Comparison of ENCODE assay signal across 8 mouse cellular contexts in the genomic region with DNA sequence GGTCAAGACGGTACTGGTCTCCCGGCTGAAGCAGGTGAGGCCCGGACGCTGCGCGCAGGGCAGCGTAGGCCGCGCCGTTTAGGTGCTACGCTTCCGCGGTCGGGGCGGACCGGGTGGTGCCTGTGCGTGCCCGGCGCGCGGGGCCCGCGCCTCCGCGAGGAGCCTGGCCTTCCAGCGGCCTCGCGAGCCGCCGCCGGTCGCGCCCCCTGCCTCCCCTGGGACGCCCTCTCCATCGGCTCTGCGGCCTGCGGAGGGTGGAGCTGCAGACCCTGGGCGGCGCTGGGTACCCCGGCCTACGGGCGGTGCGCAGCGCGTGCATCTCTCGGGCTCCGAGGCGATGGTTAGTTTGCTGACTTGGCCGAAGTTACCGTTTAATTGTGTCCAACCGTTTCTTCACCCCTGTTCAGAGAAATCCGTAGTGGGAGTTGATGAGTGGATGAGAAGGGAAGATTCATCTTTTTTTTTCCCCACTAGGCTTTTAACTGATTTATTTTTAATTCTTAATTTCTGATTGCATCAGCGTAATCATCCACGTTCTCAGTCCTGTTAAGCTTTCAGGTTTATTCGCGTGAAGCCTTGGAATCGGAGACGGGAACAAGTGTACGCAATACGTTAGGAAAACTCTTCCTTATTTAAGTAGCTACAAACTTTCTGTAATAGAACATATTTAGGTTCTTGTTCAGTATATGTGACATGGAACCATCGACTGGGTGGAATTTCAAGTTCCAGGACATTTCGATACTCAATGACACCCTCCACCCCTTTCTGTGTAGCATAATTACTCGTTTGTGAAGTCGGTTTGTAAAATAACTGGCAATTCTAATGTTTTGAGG. TPM values are rescaled to one million over a fixed set of nuclear protein-coding genes. Genes with fewer than 3 reads are reported as not detected.
A peak's percentile ranks its signal among the peaks of the same experiment; 100 is the strongest.
DNase-seq lines count a peak whose midpoint lies in the region; ATAC-seq and TF ChIP-seq lines count a peak whose summit lies in the region.

No protein-coding gene starts in this region.

- H3K36me3 ChIP-seq in forebrain, embryonic 12.5 days (replicated peaks), result peaks cover 2% of the 10 kb centered on the region; the same call in 1 of the 2 replicates
- H3K36me3 ChIP-seq in kidney, postnatal 0 days (ENCODE audit: insufficient read depth, low read length), result 0 out of 2 replicates have a peak, but pooled peaks cover 5% of the 10 kb centered on the region
- H3K36me3 ChIP-seq in stomach, postnatal 0 days (ENCODE audit: control insufficient read depth, insufficient read depth, low read length), result no peaks in the 10 kb centered on the region

- no peaks in the 10 kb centered on the region for H3K9me3 ChIP-seq in forebrain, embryonic 12.5 days
- no peaks in the 10 kb centered on the region for H3K9me3 ChIP-seq in kidney, postnatal 0 days (replicated peaks; ENCODE audit: low read length)
- H3K9me3 ChIP-seq in stomach, postnatal 0 days (ENCODE audit: control insufficient read depth, low read length), result no peaks in the 10 kb centered on the region

- TF ChIP-seq EP300 in stomach, postnatal 0 days (optimal IDR thresholded peaks at IDR 0.05), result no peak

- peak overlapping the region; percentile 95 for H3K9ac ChIP-seq in forebrain, embryonic 12.5 days
- peak overlapping the region; percentile 96 for H3K9ac ChIP-seq in kidney, postnatal 0 days (ENCODE audit: low read depth, low read length)
- H3K9ac ChIP-seq in stomach, postnatal 0 days (ENCODE audit: low read length), result peak overlapping the region; percentile 91

- no peak for DNase-seq in cerebellum, adult 2 months
- DNase-seq in cerebellum, adult 9-10 months, result no peak
- DNase-seq in urinary bladder, postnatal 10 days (ENCODE audit: low spot score), result peak; percentile 12
- no peak for DNase-seq in urinary bladder, adult 2 months (ENCODE audit: low spot score)
- DNase-seq in kidney, postnatal 0 days (ENCODE audit: low spot score), result peak; percentile 67
- DNase-seq in stomach, postnatal 0 days (ENCODE audit: low spot score), result peak; percentile 72

- ATAC-seq in forebrain, embryonic 12.5 days (ENCODE audit: low FRiP score), result peak; percentile 69
- peak; percentile 82 for ATAC-seq in kidney, postnatal 0 days (replicated peaks; ENCODE audit: low FRiP score, low read depth)
- peak; percentile 44 for ATAC-seq in megakaryocyte progenitor cell, adult 5-6 weeks (replicated peaks; ENCODE audit: poor library complexity)
- peak; percentile 77 for ATAC-seq in stomach, postnatal 0 days (ENCODE audit: low FRiP score, low TSS enrichment)

- TF ChIP-seq POLR2A in cerebellum, adult 2 months (IDR thresholded peaks at IDR 0.05; ENCODE audit: borderline replicate concordance, insufficient read depth, low read length), result no peak

- no peaks in the 10 kb centered on the region; the same call in 1 of the 2 replicates for H3K4me1 ChIP-seq in cerebellum, adult 2 months (ENCODE audit: control insufficient read depth, insufficient read depth, low read length)
- H3K4me1 ChIP-seq in forebrain, embryonic 12.5 days, result peaks cover 20% of the 10 kb centered on the region
- 0 out of 2 replicates have a peak, but pooled peaks cover 3% of the 10 kb centered on the region for H3K4me1 ChIP-seq in kidney, postnatal 0 days (replicated peaks; ENCODE audit: insufficient read depth, low read length)
- 0 out of 2 replicates have a peak, but pooled peaks cover 2% of the 10 kb centered on the region for H3K4me1 ChIP-seq in stomach, postnatal 0 days (replicated peaks; ENCODE audit: control insufficient read depth, insufficient read depth)

- H3K27ac ChIP-seq in cerebellum, adult 2 months (ENCODE audit: insufficient read depth, low read length), result peak overlapping the region; percentile 75
- peak overlapping the region; percentile 99 for H3K27ac ChIP-seq in forebrain, embryonic 12.5 days
- peak overlapping the region; percentile 99 for H3K27ac ChIP-seq in kidney, postnatal 0 days
- H3K27ac ChIP-seq in stomach, postnatal 0 days (replicated peaks), result peak overlapping the region; percentile 99

- no peak for TF ChIP-seq CTCF in cerebellum, adult 2 months (IDR thresholded peaks at IDR 0.05; ENCODE audit: borderline replicate concordance, insufficient read depth, low read depth, low read length)
- peak; percentile 9; the same call in 1 of the 2 replicates for TF ChIP-seq CTCF in kidney, postnatal 0 days (IDR thresholded peaks at IDR 0.05; ENCODE audit: low read depth)
- peak; percentile 35 for TF ChIP-seq CTCF in stomach, postnatal 0 days (IDR thresholded peaks at IDR 0.05; ENCODE audit: low read depth)

- H3K4me3 ChIP-seq in cerebellum, adult 2 months (replicated peaks; ENCODE audit: insufficient read depth, low read depth, low read length), result peak overlapping the region; percentile 93
- H3K4me3 ChIP-seq in forebrain, embryonic 12.5 days (replicated peaks), result peak overlapping the region; percentile 97
- H3K4me3 ChIP-seq in kidney, postnatal 0 days (replicated peaks; ENCODE audit: low read depth, low read length), result peak overlapping the region; percentile 89
- peak overlapping the region; percentile 87 for H3K4me3 ChIP-seq in stomach, postnatal 0 days (ENCODE audit: low read depth, low read length)

- under 1% methylated on average over 64 of the region's 64 CpGs for WGBS in cerebellum, adult 2 months
- under 1% methylated on average over 63 of the region's 64 CpGs for WGBS in forebrain, embryonic 12.5 days
- WGBS in kidney, postnatal 0 days, result 3% methylated on average over 62 of the region's 64 CpGs
- under 1% methylated on average over 62 of the region's 64 CpGs for WGBS in stomach, postnatal 0 days

- no peaks in the 10 kb centered on the region for H3K27me3 ChIP-seq in cerebellum, adult 2 months (ENCODE audit: control insufficient read depth, insufficient read depth, low read length)
- H3K27me3 ChIP-seq in forebrain, embryonic 12.5 days, result no peaks in the 10 kb centered on the region
- no peaks in the 10 kb centered on the region for H3K27me3 ChIP-seq in kidney, postnatal 0 days (ENCODE audit: insufficient read depth, low read length)
- no peaks in the 10 kb centered on the region for H3K27me3 ChIP-seq in stomach, postnatal 0 days (ENCODE audit: control insufficient read depth, insufficient read depth, low read length)

- peak overlapping the region; percentile 83 for H3K4me2 ChIP-seq in forebrain, embryonic 12.5 days
- peak overlapping the region; percentile 94 for H3K4me2 ChIP-seq in kidney, postnatal 0 days (ENCODE audit: low read length)
- H3K4me2 ChIP-seq in stomach, postnatal 0 days (replicated peaks; ENCODE audit: low read depth), result peak overlapping the region; percentile 59

RNA-seq across cellular contexts. Expression of a gene that starts 0.7 kb away (rescaled TPM):
- 51.4 and 52.7 TPM in 2 replicates for polyA plus RNA-seq in cerebellum, adult 2 months (2012; rRNA removed)
- polyA plus RNA-seq in urinary bladder, adult 2 months (2012; rRNA removed), result 36.6 and 40.4 TPM in 2 replicates
- 79.7 and 85.8 TPM in 2 replicates for polyA plus RNA-seq in forebrain, embryonic 12.5 days (2016; fragmentation: Nextera tagmentation; extraction: Ambion mirVana)
- polyA plus RNA-seq in kidney, postnatal 0 days (2015; fragmentation: Nextera tagmentation; extraction: Ambion mirVana), result 38.1 and 38.9 TPM in 2 replicates
- total RNA-seq in megakaryocyte progenitor cell, adult 5-6 weeks (2015), result 87.6 and 105 TPM in 2 replicates
- 75.6 and 111 TPM in 2 replicates for total RNA-seq in megakaryocyte progenitor cell, adult 5-6 weeks (2017)
- 22.0 and 22.5 TPM in 2 replicates for polyA plus RNA-seq in stomach, postnatal 0 days (2015; fragmentation: Nextera tagmentation; extraction: Ambion mirVana)

RNA-seq across cellular contexts. Expression of a gene that starts 39.7 kb away (rescaled TPM):
- 30.1 and 32.2 TPM in 2 replicates for polyA plus RNA-seq in cerebellum, adult 2 months (2012; rRNA removed)
- 27.3 and 27.6 TPM in 2 replicates for polyA plus RNA-seq in urinary bladder, adult 2 months (2012; rRNA removed)
- polyA plus RNA-seq in forebrain, embryonic 12.5 days (2016; fragmentation: Nextera tagmentation; extraction: Ambion mirVana), result 43.0 and 45.8 TPM in 2 replicates
- polyA plus RNA-seq in kidney, postnatal 0 days (2015; fragmentation: Nextera tagmentation; extraction: Ambion mirVana), result 21.7 and 23.1 TPM in 2 replicates
- 43.8 and 49.2 TPM in 2 replicates for total RNA-seq in megakaryocyte progenitor cell, adult 5-6 weeks (2015)
- total RNA-seq in megakaryocyte progenitor cell, adult 5-6 weeks (2017), result 22.0 and 31.2 TPM in 2 replicates
- 11.2 and 12.7 TPM in 2 replicates for polyA plus RNA-seq in stomach, postnatal 0 days (2015; fragmentation: Nextera tagmentation; extraction: Ambion mirVana)

Comparison
In these comparisons a context has a peak if more than half of its experiments do, and no peak if none do; other contexts are left out.
1. DNase-seq: peak in urinary bladder, postnatal 10 days (single experiment), kidney, postnatal 0 days (single experiment) and stomach, postnatal 0 days (single experiment); none in cerebellum, adult 2 months (0 of 2), cerebellum, adult 9-10 months (single experiment) and urinary bladder, adult 2 months (single experiment).
2. Peak in every context shown above with its lines, with median percentiles within 50 percentile points of each other: H3K27ac ChIP-seq, H3K4me3 ChIP-seq, ATAC-seq, H3K4me2 ChIP-seq and H3K9ac ChIP-seq.